Mouse (Mus musculus) spleen, adult 2 months (tissue): ENCODE measurements at regions not wholly inside any gene's neighbourhood (a gene's known extent, or its start where the extent isn't known, plus 50 kb on each side); places are given as distances from the start of the nearest gene placed in this dataset.

Source experiments
- DNase-seq, 2 experiments: peaks; one replicate each; pipeline versions ENCODE4 v3.0.0 to v3.0.0-alpha.2; 2012 to 2021; ENCODE audit warnings: low spot score in 2 of 2, low read depth in 1 of 2
- H3K27ac ChIP-seq: fragments of 200-500 bp; 2 replicates; pipeline ENCODE4 v1.5.1; 2012; ENCODE audit warnings: low read length, inconsistent platforms; ENCODE audit not compliant: insufficient read depth
- H3K27me3 ChIP-seq: fragments of 200-500 bp; 2 replicates; pipeline ENCODE4 v1.6.1; 2012; ENCODE audit warnings: mild to moderate bottlenecking, moderate library complexity, low read length, inconsistent platforms; ENCODE audit not compliant: control insufficient read depth, insufficient read depth
- H3K36me3 ChIP-seq: fragments of 200-500 bp; 2 replicates; pipeline ENCODE4 v1.6.1; 2012; ENCODE audit warnings: mild to moderate bottlenecking, low read length, inconsistent platforms; ENCODE audit not compliant: control insufficient read depth, insufficient read depth
- H3K4me1 ChIP-seq: fragments of 200-500 bp; 2 replicates; pipeline ENCODE4 v1.6.1; 2011; ENCODE audit warnings: inconsistent platforms; ENCODE audit not compliant: control insufficient read depth, insufficient read depth, insufficient read length
- H3K4me3 ChIP-seq: fragments of 200-500 bp; 2 replicates; pipeline ENCODE4 v1.5.1; 2011; ENCODE audit warnings: mild to moderate bottlenecking, inconsistent platforms; ENCODE audit not compliant: insufficient read depth, insufficient read length; ENCODE audit errors: extremely low read depth
- CTCF ChIP-seq: fragments of 200-500 bp; IDR thresholded peaks from 2 replicates; pipeline ENCODE4 v1.5.1; 2011; ENCODE audit warnings: mild to moderate bottlenecking, inconsistent platforms; ENCODE audit not compliant: insufficient read depth, insufficient read length, insufficient replicate concordance; ENCODE audit errors: extremely low read depth
- POLR2A ChIP-seq: fragments of 200-500 bp; IDR thresholded peaks from 2 replicates; pipeline ENCODE4 v1.6.1; 2011; ENCODE audit warnings: low read depth, low read length, inconsistent platforms
- WGBS: fragments of 180-500 bp; shearing (Covaris S2); methylation state at CpG from one replicate; pipeline ENCODE4 v1.1.7; 2018; 5-methylcytosine and 5-hydroxymethylcytosine counted together

- no peak for TF ChIP-seq CTCF
- TF ChIP-seq POLR2A: no peak
- no peaks in the 10 kb centered on the region for H3K4me1 ChIP-seq
- no peak for DNase-seq
These were observed 53.1 kb upstream of the Bcl2l14 start for GRCm38 (mm10) chr6:134342796-134343605.

GRCm38 (mm10) chr6:134343606-134343901 is 52.6 kb upstream of the Bcl2l14 start:
- Histone ChIP-seq H3K4me1 (no peaks in the 10 kb centered on the region), H3K27ac (no peak overlapping the region), H3K4me3 (no peak overlapping the region), H3K36me3 (no peaks in the 10 kb centered on the region), H3K27me3 (no peaks in the 10 kb centered on the region)
- DNase-seq: no peak
- no peak for TF ChIP-seq POLR2A
- TF ChIP-seq CTCF: no peak
- WGBS: 89% methylated on average over 4 of the region's 4 CpGs

More at GRCm38 (mm10) chr6:134342796-134343605, 53.1 kb upstream of the Bcl2l14 start:
- Histone ChIP-seq H3K27ac (no peak overlapping the region), H3K4me3 (no peak overlapping the region), H3K36me3 (no peaks in the 10 kb centered on the region), H3K27me3 (no peaks in the 10 kb centered on the region)
- 86% methylated on average over 9 of the region's 9 CpGs for WGBS
